Mouse (Mus musculus) A20 (cell line): ENCODE measurements around the gene Usp24.

Source experiments
- DNase-seq: peaks from one replicate; pipeline ENCODE4 v3.0.0-alpha.2; 2011; ENCODE audit warnings: low read depth, low spot score

The Usp24 gene

DNA sequence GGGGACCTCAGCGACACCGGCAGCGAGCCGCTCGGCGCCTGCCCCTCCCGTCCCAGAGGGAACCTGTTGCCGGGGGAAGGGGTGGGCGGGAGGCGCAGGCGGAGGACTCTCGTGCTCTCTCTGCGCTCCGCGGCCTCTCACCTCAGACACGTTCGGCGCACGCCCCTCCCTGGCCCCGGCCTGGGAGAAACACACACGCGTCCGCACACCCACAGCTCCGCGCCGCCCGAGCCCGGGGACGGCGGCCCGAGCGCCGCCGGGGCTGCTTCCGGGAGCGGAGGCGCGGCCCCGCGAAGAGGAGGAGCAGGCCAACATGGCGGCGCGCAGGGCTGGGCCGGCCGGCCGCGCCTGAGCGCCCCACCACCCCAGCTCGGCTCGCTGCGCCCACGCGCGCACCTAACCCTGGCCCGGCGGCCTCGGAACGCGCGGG is at the start of gene Usp24:
TSS of gene Usp24 (plus strand) at position 293 of the 430 bp plus-strand sequence.
- peak; percentile 85 for DNase-seq

DNA sequence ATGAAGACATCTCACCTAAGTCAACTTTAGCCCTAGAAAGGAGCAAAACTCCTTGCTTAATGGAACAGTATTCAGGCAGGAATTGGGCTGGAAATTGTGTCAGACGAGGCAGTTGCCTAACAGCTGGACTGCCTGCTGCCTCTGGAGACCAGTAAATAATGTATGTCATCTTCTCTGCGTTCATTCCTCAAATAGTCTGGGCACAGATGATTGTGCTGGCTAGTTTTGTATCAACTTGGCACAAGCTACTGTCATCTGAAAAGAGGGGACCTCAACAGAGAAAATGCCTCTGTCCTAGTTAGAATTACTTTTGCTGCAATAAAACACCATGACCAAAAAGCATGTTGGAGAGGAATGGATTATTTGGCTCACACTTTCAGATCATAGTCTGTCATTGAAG is 39.1 kb upstream of the Usp24 start:
- no peak for DNase-seq

DNA sequence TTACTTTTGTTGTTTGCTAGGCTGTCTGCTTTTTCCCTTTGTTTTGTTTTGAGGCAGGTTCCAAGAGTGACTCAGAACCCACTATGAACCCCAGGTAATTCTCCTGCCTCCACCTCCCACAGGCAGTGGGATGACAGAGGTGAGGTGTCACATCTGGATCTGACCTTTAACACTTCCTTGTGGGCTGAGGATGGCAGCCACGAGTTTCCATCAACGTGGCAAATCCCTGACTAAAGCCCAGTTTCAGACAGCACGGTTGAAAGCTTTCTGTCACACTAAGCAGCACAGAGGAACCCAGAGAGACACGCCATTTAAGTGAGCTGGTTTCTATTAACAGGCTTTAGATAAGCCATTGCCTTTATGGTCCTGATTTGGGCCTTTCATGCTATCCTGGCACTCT is 36.8 kb upstream of the Usp24 start:
- DNase-seq, result no peak

DNA sequence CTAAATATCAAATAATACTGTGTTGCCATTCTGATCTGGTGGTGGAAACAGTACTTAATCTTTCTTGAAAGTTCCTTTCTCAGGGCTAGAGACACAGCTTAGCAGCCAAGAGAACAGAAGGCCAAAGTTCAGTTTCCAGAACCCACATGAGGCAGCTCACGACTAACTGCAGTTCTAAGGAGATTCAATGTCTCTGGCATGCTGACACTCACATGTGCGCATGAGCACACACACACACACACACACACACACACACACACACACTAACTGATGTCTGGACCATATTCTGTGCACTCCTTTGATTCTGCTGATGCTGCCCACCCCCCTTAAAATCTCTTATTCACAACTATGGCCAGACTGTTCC is 34.9 kb upstream of the Usp24 start:
- DNase-seq, result no peak

DNA sequence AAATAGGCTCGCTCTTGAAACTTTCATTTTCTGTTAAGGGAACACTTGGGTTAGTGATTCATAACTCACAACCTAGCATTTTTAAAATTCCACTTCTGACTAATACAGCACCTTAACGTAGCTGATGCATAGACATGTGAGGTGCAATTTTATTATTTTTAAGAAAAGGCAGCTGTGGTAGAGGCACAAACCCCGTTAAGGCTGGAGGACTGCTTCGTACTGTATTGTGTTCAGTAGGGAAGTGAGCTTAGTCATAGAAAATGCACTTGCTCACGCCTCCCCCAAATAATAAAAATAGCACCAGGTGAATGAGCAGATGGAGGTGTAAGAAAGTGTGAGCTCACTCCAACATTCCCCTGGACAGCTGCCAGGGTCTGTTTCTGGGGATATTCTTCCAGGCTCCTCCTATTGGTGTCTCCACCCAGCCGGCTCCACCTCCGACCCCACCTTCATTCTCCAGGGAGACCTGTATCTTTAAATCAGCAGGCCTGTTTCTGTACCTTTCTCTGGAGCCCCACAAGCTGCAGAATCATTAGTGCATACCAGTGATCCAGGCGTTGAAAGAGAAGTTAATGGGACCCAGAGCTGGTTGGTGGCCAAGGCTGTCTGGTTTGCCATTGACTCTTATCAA is 34.4 kb upstream of the Usp24 start:
- DNase-seq, result peak; percentile 72

DNA sequence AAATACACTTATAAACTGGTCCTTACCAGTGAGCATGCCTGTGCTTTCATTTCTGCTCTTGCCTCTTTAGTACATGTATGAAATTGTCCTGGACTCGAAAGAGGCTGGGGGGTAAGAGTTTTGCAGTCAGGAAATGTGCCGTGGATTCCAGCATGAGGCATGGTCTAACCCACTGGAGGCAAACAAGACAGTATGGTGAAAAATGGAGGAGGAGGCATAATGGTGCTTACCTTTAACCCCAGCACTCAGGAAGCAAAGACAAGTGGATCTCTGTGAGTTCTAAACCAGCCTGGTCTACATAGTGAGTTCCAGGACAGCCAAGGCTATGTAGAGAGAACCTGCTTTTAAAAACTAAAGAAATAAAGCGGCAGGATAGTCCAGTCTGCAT is 33.9 kb upstream of the Usp24 start:
- no peak for DNase-seq

DNA sequence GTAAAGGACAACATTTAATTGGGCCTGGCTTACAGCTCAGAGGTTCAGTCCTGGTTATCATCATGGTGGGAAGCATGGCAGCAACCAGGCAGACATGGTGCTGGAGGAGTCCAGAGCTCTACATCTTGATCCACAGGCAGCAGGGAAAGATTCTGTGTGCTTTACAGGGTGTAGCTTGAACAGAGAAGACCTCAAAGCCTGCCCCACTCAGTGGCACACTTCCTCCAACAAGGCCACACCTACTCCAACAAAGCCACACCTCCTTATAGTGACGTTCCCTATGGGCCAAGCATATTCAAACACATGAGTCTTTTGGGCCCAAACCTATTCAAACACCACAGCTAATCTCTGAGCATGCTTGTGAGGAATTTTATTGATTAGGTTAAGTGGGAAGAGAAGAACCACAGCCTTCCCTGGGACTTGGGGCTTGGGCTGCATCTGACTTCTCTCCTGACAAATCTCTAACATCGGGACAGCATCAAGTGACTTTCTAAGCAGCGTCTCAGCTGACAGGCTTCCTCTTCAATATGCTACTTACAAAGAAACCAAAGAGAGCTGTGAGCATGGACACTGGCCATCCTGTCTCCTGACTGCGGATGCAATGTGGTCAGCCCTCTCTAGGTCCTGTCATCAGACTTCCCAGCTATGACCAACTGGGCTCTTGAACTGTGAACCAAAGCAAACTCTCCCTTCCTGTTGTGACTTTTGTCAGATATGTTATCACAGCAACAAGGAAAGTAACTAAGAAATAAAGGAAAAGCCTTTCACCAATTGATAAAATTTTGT is 28.9 kb upstream of the Usp24 start:
- DNase-seq, result peak; percentile 30

DNA sequence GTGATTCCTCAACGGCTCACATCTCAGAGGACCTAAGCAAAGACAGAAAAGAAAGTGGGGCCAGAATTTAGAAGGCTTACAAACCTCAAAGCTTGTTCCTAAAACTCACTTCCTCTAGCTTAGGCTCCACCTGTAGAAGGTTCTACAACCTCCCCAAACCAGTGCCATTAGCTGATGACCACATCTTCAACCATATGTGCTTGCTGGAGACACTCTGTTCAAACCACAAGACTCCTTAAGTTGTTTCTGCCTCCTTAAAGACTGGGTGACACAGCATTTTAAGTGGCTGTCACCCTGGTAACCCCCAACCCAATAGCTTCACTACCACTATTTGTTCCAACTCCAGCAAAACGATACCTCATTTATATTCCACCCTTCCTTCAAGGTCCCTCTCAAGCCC is 25.8 kb upstream of the Usp24 start:
- DNase-seq, result peak; percentile 46

DNA sequence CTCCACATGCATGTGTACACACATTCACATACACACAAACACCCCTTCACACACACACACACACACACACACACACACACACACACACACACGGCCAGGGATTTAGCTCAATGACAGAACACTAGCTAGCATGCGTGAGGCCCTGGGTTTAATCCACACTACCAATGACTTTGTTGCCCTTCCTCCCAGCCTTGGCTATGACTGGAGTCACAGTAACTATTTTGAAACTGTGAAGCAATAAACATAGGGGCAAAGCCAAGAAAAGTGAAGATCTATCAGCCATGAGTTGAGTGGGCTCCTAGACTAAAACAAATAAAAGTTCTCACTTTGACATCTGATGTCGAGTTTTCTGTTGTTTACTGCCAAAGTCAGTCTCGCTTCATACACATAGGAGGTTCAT is 23.2 kb upstream of the Usp24 start:
- no peak for DNase-seq

DNA sequence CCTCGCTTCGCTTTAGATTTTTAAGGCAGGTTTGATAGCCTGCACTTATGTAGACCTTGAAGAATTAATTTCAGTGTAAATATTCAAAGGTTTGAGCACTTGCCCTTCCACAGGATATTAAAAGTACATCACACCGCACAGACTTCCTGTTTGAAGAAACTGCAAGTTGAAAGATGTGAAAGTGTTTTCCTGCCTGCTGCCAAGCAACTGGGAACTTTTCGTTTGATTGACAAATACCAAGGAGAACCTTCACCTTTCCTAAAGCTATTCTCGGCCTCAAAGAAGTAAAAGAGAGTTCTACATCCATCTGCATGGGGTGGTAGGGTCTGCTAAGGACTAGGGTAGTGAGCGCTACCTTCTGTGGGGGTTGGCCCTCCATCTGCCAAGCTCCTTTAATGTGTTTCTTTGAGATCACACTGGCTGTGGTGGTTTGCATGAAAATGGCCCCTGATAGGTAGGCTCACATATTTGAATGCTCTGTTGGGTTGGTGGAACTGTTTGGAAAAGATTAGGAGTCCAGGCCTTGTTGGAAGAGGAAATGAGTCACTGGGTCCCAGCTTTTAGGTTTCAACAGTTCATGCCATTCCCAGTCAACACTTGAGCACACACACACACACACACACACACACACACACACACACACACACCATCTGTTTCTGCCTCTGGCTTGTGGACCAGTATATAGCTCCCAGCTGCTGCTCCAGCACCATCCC is 22.5 kb upstream of the Usp24 start:
- DNase-seq, result no peak

DNA sequence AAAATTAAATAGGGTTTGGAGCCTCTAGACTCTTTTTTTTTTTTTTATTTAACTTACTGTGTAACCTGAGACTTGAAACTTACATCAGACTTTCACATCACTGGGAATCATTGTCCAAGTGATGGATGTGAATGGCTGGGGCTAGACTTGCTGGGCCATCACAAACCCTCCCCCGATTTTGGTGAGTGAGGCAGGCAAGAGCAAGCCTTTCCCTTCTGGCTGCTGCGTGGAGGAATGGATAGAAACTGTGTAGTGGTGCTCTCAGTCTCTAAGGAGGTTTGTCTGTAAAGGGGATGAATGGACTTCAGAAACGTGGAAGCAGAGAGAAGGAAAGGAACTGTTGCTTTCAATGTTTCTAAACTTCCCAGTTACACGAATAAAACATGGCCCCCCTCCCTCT is 20.3 kb upstream of the Usp24 start:
- no peak for DNase-seq

DNA sequence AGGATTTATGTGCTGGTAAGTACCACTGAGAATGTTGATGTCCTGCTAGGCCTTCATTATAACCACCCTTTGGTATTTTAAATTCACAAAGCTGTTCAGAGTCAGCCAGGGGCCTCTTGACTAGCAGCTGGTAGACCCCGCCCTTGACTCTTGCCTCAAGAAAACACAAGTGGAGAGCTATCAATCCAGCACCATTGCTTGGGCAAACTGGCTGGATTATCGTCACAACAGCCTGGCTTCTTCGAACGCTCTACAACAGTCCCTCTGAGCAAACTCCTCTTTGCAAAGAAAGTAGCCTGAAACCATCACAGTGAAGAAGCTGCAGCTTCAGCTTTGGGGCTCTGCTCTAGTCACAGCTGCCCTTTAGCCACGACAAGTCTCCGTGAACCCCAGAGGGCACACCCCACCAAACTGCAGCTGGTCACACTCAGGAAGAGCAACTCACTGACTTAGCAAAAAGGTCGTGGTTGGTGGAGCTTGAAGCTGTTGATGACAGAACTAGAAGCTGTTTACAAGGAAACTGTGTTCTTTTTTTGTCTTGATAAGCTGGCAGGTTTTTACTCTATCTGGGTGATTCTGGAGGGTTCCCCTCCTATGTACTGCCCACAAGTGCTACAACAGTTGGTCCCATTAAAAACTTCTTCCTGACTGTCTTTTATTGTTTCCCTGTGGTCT is 19.5 kb upstream of the Usp24 start:
- peak; percentile 85 for DNase-seq

DNA sequence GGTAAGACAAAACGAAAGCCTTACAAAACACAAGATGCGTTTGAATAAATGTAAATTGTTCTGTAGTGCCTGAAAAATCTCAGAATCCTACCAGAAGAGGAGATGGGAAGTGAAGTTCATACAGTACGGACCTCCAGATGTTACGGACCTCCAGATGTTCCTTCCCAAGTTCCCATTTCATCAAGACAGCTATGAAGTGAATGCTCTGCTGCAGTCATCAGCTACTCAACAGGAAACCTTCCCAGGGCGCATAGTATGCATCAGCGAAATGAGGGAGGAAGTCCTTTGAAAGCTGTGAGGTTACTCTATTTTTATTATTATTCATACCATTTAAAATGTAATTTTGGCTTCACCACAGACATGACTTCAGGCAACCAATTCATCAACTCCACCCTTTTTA is 14.7 kb upstream of the Usp24 start:
- no peak for DNase-seq

DNA sequence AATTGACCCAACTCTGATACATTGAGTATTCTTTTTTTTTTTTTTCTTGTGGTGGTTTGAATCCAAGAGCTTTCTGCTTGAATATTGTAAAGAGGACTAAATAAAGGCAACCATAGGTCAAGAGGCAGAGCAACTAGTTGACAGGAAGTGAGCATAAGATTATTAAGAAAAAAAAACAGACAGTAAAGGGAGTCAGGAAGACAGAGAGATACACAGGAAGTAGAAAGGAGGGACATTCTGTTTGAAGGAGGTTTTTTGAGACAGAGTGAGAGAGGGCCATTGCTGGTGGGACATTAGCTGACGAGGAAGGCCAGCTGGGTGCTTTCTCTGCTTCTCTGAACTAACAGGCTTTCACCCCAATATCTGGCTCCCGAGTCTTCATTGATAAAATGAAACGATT is 7.9 kb upstream of the Usp24 start:
- no peak for DNase-seq

DNA sequence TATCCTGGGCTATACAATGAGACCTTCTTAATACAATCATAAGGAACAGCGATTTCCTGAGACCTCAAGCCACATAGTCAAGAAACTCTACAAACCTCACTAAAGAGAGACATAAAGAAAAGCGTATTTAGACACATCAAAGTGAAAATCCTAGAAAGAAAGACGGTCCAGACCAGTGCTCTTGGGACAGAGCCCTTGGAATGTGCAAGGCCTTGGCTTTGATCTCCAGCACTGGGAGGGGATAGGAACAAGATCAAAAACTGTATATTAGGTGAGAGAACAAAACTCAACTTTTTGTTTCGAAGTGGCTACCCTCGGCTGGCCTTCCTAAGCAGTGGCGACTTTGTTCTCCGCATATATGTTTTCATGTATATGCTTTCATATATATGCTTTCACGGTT is 3.4 kb upstream of the Usp24 start:
- no peak for DNase-seq

DNA sequence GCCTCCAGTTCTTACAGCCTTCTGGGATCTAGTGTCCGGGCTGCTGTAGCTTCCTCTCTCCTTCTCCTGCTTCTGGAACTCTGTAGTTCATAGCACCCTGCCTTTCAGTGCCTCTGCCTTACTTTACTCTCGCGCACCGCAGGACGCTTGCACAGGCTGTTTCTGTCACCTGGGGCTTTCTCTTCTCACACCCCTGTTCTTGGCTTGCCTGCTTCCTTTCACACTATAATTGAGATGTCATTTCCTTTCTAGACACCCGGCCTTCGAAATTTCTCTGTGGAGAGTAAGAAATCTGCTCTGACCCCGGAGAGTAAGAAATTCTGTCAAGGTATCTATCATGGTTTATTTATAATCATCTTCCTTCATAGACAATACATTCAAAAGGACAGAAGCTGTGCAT is 2.9 kb upstream of the Usp24 start:
- no peak for DNase-seq

DNA sequence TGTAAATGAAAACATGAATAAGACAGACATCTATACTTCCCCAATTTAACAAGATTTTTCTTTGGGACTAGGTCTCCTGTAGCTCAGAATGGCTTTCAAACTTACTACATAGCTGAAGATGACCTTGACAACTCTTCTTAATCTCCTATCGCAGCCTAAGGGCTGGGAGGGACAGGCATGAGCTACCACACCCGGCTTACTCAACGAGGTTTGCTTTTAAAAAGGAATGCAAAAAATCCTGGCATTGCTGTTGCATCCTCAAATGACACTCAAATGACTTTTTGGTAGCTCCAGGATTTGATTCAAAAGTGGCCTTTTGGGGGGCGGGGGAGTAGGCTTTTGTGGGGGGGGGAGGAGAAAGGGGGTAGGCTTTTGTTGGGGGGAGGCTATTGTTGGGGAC is 2.1 kb upstream of the Usp24 start:
- DNase-seq, result no peak

DNA sequence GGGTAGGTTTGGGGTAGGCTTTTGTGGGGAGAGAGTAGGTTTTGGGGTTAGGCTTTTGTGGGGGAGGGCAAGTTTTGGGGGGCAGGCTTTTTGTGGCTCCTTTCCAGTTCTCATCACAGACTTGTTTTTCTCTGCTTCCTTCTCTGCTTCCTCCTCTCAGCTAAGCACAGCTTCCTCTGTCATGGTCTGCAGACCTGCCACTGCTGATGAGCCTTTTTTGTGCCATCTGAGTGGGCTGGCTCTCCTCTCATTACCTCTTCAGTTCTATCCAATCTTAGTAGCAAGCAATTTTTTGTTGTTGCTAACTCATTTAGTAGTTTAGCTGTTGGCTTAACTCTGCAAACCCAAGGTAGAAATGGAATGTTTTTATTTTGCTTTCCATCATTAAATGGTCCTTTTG is 1.7 kb upstream of the Usp24 start:
- DNase-seq, result peak; percentile 73

DNA sequence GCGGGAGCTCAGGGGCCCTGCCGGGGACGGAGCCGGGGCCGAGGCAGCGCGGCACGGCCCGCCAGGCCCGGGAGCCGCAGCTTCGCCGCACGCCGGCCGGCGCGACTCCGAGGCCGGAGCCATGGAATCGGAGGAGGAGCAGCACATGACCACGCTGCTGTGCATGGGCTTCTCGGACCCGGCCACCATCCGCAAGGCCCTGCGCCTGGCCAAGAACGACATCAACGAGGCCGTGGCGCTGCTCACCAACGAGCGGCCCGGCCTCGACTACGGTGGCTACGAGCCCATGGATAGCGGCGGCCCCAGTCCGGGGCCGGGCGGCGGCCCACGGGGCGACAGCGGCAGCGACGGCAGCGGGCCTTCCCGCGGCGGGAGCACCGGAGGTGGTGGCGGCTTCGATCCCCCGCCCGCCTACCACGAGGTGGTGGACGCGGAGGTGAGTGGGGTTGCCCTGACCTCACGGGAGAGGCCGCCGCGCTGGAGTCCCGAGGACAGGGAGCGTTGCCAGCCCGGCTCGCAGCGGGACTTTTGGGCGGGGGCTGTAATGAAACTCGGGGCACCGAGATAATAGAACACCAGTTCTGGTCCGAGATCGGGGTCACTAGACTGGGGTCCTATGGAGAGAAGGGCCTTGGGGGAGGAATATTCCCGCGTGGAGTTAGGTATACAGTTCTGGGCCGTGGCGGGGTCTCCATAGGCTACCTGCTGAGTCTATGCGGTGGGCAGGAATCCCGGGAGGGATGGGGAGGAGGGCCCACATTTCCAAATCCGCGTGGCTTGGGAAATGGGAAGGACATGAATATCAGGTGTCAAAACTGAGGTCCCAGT is 552 bp downstream of the Usp24 start:
- DNase-seq, result peak; percentile 79

DNA sequence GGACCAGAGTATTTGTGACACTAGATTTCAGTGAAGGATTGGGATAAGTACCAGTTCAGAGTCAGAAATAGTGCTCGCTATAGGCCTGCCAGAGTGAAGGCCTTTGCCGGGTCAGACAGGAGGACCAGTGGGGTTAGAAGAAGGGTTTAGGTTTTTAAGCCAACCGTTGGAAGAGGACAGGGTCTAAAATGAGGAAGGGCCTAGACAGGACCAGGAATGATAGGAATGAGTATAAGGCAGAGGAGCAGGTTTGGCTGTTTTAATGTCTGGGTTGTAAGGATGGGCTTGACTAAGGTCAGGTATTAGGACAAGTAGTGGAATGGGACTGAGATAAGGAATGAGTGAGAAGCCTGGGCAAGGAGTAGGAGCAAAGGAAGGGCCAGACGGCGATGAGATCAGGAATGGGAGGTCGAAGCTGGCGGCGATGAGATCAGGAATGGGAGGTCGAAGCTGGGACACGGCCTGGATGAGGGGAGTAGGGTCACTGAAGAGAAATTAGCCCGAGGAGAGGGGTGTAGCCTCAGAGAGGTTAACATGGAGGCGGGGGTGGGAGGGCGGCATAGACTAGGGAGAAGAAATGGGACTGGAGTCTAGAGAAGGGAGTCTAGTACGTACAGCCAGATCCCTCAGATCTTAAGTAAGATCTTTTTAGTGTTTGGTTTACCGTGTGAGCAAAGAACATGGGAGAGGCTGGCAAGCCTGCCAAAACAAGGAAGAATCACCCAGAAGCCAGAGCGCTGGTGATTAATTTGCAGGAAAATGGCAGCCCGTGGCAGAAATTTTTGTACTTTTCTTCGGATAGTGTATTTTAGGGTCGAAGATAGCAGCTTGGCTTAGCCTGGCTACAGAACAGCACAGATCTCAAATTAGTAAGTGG is 1.4 kb downstream of the Usp24 start:
- peak; percentile 65 for DNase-seq
